Mouse (Mus musculus) ovary, postnatal 36 days (tissue): ENCODE measurements around the gene Tgm1.

ENCODE experiments used
- DNase-seq: peaks from one replicate; pipeline ENCODE4 v3.0.0; 2022; ENCODE audit warnings: low spot score, mixed read lengths

The Tgm1 gene

DNA sequence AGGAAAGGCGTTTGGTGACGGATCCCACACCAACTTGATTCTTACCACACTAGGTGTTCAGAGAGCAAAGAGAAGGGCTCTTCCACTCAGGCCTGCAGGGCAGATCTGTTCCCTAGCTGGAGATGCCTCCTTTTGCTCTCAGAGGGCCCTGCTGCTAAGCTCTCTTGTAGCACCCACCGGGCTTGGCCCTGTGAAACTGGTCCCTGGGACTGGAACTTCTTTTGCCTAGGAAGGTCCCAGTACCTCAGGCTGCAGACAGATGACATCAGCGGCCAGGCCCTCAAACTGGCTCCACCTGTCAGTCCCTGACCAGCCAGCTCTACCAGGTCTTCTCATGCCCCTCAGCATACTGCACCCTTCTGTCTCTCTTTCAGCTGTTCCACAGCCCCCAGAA, at the start of gene Tgm1:
TSS of gene Tgm1 (minus strand) at position 198 of the 394 bp plus-strand sequence.
- DNase-seq = no peak

GRCm38 (mm10) chr14:55763166-55763565, 49.4 kb upstream of the Tgm1 start:
- no peak for DNase-seq

DNA sequence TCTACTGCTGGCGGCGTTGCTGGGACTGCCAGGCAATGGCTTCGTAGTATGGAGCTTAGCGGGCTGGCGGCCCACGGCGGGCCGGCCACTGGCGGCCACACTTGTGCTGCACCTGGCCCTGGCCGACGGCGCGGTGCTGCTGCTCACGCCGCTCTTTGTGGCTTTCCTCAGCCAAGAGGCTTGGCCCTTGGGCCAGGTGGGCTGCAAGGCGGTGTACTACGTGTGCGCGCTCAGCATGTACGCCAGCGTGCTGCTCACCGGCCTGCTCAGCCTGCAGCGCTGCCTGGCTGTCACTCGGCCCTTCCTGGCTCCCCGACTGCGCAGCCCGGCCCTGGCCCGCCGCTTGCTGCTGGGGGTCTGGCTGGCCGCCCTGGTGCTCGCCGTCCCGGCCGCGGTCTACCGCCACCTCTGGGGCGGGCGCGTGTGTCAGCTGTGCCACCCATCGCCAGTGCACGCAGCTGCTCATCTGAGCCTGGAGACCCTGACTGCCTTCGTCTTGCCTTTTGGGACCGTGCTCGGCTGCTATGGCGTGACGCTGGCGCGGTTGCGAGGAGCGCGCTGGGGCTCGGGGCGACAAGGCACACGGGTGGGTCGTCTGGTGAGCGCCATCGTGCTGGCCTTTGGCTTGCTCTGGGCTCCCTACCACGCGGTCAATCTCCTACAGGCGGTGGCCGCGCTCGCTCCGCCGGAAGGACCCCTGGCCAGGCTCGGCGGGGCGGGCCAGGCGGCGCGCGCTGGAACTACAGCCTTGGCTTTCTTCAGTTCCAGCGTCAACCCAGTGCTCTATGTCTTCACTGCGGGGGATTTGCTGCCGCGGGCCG, 48.5 kb upstream of the Tgm1 start:
- peak; percentile 53 for DNase-seq

DNA sequence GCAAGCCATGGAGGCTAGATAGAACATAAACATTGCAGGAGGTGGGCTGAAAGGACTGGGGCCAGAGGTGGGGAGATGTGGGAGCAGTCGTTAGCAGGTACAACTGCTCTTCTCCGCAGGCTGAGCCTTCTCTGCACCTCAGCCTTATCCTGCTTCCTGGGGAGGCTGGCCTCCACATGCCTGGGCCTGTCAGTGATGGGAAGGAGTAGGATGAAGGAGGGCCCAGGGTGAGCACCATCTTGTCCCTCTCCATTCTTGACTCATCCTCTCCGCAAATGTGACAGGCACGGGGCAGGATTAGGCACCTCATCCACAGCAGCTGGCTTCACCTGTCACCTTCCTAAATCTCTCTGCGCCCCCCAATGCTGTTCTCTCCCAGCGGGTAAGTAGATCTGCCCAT, 47.4 kb upstream of the Tgm1 start, which contains the start of gene Ltb4r2:
TSS of gene Ltb4r2 (plus strand) at position 266 of the 400 bp plus-strand sequence.
- no peak for DNase-seq

DNA sequence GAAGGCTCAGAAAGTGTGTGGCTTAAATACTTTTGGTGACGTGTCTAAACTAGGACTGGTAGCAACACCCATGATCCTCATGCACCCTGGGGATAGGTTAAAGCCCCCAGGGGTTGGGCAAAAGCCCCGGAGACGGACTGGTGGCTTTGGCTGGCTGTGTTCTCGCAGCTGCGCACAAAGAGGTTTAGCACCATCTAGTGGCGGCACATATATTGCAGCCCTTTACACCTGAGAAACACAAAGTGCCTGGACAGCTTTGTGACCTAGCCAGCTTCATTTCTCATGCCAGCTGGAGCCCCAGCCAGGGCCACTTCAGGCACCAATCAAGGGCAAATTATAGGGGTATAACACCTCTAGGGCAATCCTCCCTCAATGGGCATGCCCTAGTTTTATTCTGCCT, 46.4 kb upstream of the Tgm1 start:
- peak; percentile 77 for DNase-seq

DNA sequence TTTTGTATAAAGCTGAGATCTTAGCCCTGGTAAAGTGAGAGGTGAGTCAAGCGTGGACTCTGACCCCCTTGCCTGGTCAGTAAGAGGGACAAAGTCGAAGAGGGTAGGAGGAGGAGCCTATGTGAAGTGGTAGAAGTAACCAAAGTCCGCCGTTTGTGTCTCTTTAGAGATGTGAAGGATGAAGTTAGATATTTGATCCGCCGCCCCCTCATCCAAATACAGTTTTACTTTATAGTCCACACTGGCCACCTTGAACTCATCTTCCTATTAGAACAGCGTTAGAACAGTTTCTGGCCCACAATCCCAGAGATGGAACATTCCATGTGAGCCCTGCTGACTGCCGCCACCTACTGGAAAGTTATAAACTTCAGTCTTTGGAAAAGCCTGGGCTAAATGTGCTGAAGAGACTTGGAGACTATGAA, 44.6 kb upstream of the Tgm1 start, which contains the start of gene Cideb:
TSS of gene Cideb (minus strand) at position 96 of the 422 bp plus-strand sequence.
- no peak for DNase-seq

DNA sequence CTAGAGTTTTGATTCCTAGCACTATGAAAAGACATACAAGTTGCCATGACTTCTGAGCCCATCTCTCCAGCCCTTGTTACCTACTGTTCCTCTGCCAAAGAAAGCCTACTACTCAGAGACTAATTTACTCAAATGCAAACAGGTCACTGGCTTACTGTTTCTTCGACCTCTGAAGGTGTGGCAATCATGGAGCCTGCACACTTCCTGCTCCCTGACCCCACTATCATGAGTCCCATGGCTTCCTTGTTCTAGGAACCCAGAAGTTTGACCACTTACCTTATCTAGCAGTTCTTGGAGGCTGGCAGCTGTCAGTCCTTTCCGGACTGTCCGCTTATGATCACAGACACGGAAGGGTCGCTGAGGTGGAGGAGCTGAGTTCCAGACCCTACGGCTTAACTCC, 43.8 kb upstream of the Tgm1 start:
- no peak for DNase-seq

DNA sequence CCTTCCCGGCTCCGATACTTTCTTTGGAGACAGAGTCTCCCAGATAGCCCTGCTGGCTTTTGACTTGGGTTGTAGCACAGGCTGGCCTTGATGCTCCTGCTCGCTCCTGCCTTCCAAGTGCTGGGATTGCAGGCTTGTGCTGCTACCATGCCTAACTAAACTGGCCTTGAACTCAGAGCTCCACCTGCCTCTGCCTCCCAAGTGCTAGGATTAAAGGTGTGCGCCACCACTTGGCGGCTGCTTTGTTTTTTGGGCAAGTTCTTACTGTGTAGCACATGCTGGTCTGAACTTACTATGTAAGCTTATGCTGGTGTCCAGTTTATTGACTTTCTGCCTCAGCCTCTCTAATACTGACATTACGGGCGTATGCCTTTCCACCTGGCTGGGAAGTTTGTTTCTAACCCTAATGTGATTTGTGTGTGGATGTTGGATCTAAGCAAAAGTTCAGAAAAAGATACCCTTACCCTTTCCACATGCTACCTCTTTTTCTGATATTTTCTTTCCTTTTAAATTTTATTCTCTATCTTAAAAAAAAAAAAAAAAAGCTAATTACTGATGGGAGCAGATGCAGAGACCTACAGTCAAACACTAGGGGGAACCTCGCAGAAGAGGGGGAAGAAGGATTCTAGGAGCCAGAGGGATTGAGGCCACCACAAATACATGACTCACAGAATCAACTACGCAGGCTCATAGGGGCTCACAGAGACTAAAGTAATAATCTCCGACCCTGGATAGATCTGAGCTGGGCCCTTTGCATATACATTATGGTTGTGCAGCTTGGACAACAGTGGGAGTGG, 33.5 kb upstream of the Tgm1 start:
- DNase-seq = no peak

- no peak for DNase-seq
Measured at GRCm38 (mm10) chr14:55745861-55746237, 32.1 kb upstream of the Tgm1 start.

DNA sequence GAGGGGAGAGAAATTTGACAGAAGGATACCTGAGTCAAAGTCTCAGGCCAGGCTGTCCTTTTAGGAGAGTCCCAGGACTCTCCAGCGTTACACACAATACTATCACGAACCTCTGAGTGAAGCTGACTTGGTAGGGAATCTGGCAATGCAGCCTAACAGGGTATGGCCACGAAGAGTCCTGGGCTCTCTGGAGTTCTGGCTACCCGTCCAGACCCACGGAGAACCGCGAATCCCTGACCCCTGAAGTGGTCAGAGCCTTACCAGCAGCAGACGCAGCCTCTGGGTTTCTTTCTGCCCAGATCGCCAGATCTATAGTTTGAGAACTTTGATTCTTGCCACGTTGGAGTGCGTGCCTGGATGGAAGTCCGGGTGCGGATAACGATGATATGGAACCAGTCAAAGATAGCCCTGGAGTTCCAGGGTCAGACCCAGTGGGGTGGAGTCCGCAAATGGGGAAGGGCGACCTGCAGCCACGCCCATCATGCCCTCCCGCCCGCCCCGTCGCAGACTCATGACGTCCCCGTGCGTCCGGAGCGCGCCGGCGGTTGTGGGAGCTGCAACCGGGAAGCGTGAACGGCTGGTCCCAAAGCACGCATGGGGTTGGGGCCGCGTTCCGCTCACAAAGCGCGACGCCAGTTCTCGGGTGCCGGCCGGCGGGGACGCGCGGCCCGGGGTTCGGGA, 31.6 kb upstream of the Tgm1 start, which contains the start of the genes Dhrs1 and Nop9:
TSS of gene Dhrs1 (minus strand) at position 511 of the 681 bp plus-strand sequence.
TSS of gene Nop9 (plus strand) at position 514 of the 681 bp plus-strand sequence.
- DNase-seq = peak; percentile 87

DNA sequence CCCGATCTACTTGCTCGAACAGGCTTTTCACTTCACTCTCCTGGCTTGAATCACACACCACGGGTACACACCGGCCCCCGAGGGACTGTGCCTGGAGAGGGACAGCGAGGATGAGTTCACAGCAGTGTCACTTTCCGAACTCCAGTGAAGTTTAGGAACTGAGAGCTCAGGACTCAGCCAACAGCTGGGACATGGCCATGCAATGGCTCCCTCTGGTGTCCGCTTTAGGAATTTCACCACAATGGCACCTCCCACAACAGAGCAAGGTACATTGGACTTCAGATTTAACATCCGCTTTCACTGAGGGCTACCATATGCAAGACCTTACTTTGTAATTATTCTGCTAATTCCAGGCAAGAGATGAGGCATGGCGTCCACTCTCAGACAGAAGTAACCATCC, 30.0 kb upstream of the Tgm1 start:
- DNase-seq = peak; percentile 82

- no peak for DNase-seq
Measured at GRCm38 (mm10) chr14:55737086-55737687, 23.5 kb upstream of the Tgm1 start.

DNA sequence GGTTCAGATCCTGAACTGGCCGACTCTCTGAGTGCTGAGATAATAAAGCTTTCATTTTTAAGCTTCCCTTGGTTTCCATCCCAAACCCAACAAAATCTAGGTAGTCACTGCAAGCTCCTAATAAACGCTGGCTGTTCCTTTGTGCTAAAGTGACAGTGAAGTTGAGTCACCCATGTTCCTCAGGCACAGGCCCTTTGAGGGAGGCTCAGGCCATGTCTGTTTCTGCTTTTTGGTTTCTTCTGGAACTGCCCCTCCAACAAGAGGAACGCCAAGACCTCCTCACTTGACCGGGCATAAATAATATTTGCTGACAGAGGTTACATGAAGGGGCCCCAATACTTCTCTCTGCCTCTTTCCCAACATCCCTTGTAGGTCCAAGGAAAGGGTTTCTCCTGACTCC, 22.0 kb upstream of the Tgm1 start:
- DNase-seq = no peak

DNA sequence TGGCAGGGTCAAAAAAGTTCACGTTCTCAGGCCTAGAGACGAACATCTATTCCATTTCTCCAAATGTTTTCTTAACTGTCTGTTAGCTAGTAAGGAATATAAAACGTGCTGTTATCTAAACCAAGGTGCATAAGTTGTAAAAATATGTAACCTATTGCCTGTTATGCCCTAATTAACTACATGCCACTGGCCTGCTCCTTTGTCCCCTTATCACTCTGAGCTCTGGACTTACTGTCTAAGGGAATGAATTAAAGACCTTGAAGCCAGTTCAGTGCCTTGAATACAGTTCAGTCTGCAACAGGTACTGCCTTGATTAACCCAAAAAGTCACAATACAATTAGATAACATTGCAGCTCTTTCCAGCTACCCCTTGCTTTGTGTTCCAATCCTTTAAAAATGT, 21.6 kb upstream of the Tgm1 start:
- no peak for DNase-seq

DNA sequence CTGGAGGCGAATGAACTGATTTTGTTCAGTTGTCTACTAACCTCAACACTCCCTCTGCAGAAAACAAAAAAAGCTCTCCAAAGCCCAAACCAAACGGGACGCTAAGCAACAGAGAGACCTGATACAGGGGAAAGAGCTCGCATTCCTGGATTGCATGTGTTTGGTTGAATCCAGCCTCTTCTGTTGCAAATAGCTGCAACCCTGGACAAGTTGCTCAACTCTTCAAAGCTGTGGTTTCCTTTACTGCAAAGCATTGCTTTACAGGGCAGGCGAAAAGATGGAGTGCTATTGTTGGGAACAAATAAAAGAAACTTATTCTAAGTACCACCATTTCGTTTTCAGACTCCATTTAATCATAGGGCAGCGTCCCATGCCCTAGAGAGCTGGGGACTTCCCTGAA, 21.1 kb upstream of the Tgm1 start:
- DNase-seq = no peak

- no peak for DNase-seq
Measured at GRCm38 (mm10) chr14:55733889-55734288, 20.2 kb upstream of the Tgm1 start.

DNA sequence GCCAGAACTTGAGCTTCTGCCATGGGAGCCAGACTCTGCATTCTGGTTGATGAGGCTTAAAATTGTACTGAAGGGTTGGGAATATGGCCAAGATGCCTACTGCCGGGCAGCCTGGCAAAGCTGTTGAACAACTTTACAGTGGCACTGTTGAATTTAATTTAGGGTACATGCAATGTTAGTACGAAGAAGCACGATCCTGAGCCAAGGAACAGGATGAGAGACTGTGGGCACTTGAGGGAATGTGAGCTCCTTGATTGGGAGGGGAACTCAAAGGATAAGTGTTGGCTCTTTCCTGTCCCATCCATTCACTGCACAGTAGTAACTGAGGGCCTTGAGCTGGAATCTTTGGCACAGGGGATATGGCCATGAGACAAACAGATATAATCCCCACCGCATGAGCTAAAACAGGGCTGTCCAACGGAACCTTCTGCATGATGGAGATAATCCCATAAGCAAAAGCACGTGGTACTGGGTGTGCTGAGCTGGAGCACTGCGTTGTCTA, 16.9 kb upstream of the Tgm1 start:
- DNase-seq = no peak

- DNase-seq = no peak
Measured at GRCm38 (mm10) chr14:55730116-55730515, 16.4 kb upstream of the Tgm1 start.

DNA sequence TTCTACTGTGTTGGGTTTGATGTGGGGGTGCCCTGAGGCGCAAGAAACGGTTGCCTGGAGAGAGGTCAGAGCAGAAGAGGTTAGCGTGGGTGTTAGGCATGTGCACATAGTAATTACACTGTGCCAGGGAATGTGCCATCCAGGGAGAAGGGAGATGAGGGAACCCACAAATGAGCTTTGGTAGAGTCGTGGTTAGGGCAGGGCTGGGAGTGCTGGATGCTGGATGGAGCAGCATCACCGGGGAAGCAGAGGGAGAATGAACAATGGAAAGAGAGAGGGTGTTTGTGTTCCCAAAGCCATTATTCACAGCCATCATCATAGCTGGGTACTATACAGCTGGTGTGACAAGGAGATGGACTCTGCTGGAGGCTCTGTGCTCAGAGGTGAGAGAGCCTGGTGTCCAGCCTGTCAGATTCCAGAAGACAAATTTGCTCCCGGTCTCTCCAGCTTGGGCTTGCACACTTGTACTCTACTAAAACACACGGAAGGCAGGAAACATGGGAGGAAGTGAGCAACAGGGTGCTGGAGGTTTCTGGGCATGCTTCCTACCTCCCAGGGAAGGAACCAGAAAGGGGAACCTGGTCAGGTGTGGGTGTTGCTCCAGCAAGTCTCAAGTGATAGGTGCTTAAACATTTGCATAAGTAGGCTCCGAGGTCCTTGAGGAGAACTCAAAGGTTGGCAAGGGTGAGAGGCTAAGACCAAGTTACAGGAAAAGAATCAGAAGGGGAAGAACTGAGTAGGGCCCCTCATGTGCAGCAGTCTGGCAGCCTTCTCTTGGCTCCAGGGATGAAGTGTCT, 14.4 kb upstream of the Tgm1 start:
- no peak for DNase-seq

DNA sequence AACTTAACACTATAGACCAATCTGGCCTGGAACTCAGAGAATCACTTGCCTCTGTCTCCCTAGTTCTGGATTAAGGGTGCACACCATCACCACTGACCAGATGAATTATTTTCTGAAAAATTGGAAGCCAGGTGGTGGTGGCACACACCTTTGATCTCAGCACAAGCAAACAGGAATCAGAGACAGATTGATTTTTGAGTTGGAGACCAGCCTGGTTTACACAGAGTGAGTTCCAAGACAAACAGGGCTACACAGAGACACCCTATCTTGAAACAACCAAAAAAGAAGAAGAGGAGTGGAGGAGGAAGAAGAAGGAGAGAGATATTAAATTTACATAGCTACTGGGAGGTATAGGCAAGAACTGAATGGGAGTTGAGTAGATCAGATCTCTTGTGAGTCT, 12.5 kb upstream of the Tgm1 start:
- no peak for DNase-seq

GRCm38 (mm10) chr14:55724411-55724871, 10.7 kb upstream of the Tgm1 start:
- no peak for DNase-seq
